Mouse (Mus musculus): ENCODE data around the gene Mia3. TPM values are rescaled to one million over a fixed set of nuclear protein-coding genes. Genes with fewer than 3 reads are reported as not detected.
"Not testable (repeated sequence)": the region's sequence is repeated elsewhere in the genome, so short reads cannot be mapped to it uniquely, and the experiment has no call there.

Mia3 gene
- polyA plus RNA-seq, 1 experiment from 2014 or later, result 114 TPM

DNA sequence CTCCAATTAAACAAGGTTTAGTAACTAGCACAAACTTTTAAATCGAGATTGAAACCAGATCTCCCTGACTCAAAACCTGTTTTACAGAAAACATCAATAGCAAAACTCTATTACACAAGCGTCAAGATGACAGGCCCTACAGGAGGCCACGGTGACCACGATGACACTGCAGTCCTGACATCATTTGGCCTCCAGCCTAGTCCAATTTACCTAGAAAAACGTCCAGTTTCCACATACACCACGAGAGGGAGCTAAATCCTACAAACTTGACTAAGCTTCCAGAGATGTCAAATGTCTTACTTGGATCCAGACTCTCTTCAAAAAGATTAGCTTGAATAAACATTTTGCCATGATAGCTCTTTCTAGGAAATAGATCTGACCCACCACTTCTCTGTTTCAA, 19.5 kb downstream of the Mia3 start:
- H3K27me3 ChIP-seq (ENCODE audit: control insufficient read depth, insufficient read depth, low read length), result no peaks in the 10 kb centered on the region
- WGBS, result 26% methylated on average over 6 of the region's 6 CpGs
- H3K4me2 ChIP-seq (replicated peaks), result no peak overlapping the region
- peaks cover 14% of the 10 kb centered on the region; the same call in 1 of the 2 replicates for H3K4me1 ChIP-seq (replicated peaks; ENCODE audit: control insufficient read depth, insufficient read depth, low read length)
- DNase-seq (ENCODE audit: low spot score), result peak; percentile 86
- no peak overlapping the region for H3K27ac ChIP-seq
- H3K36me3 ChIP-seq (replicated peaks; ENCODE audit: control insufficient read depth, insufficient read depth), result peaks cover 62% of the 10 kb centered on the region
- no peaks in the 10 kb centered on the region for H3K9me3 ChIP-seq (ENCODE audit: control insufficient read depth, low read length)
- no peak for ATAC-seq (ENCODE audit: low FRiP score)
- no peak overlapping the region for H3K9ac ChIP-seq
- H3K4me3 ChIP-seq (replicated peaks; ENCODE audit: low read length), result no peak overlapping the region

DNA sequence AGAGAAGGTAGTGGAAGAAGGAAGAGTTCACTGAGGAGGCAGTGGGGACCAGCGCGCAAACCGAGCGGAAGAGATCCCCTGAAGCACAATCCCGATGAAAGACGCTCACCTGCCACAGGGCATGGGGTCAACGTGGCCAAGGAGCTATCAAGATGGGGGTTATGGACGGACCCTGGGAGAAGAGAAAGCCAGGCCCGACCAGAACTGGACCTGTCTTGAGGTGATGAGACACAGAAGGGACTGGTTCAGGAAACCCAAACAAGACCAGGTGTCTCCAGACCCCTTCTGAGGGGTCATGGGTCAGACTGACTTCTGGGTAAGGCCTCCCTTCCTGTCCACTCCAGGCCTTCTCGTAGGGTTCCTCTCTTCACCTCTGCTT, 23.5 kb downstream of the Mia3 start:
- Histone ChIP-seq H3K27me3 (ENCODE audit: control insufficient read depth, insufficient read depth, low read length) (no peaks in the 10 kb centered on the region), H3K4me1 (replicated peaks; ENCODE audit: control insufficient read depth, insufficient read depth, low read length) (peaks cover 17% of the 10 kb centered on the region; the same call in 1 of the 2 replicates), H3K36me3 (replicated peaks; ENCODE audit: control insufficient read depth, insufficient read depth) (peaks cover 44% of the 10 kb centered on the region), H3K9ac (peak overlapping the region; percentile 96), H3K27ac (peak overlapping the region; percentile 75), H3K9me3 (ENCODE audit: control insufficient read depth, low read length) (no peaks in the 10 kb centered on the region), H3K4me2 (replicated peaks) (peak overlapping the region; percentile 91), H3K4me3 (replicated peaks; ENCODE audit: low read length) (peak overlapping the region; percentile 100)
- no peak; the same call in 1 of the 2 replicates for ATAC-seq (ENCODE audit: low FRiP score)
- 9% methylated on average over 10 of the region's 10 CpGs for WGBS
- DNase-seq (ENCODE audit: low spot score), result no peak

DNA sequence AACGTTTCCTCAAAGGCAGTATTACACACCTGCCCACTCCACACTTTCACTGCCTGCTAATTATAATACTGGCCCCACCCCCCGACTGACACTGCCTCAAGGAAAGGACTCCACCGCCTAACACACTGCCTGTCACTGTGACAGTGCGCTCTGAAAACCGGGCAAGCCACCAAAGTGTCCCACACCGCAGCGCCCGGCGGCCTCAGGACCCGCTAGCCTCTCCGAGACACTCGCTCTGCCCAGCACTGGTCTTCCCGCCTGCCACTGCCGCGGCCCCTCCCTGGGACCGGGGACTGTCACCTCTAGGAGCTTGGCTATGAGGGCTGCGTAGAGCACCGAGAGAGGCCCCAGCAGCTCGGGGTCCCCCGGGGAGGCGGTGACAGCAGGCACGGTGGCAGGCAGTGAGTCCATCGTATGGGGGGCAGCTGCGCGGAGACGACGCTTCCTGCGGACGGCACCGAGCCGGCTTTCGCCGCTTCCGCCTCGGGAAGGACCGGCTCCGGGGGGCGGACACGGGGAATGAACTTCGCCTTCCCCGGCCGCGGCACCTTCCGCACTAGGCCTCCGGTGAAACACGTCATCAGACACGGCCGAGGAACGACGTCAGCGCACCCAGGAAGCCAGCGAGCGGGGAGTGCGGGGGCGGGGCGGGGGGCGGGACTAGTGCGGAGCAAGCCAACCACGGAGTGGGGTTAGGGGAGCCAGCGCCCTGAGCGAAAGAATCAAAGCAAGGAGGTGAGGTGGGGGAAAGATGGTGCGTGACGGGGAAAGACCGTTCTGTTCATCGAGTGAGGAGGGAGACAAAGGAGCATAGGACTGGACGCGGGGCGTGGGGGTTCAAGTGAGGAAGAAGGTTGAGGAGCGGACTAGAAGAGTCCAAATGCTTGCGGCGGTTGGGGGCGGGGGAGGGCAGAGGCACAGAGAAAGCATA, 24.2 kb downstream of the Mia3 start:
- ATAC-seq (ENCODE audit: low FRiP score) (peak; percentile 98), DNase-seq (ENCODE audit: low spot score) (peak; percentile 91)
- Histone ChIP-seq H3K4me3 (replicated peaks; ENCODE audit: low read length) (peak overlapping the region; percentile 100), H3K36me3 (replicated peaks; ENCODE audit: control insufficient read depth, insufficient read depth) (peaks cover 46% of the 10 kb centered on the region), H3K9ac (peak overlapping the region; percentile 96), H3K27me3 (ENCODE audit: control insufficient read depth, insufficient read depth, low read length) (no peaks in the 10 kb centered on the region), H3K4me1 (replicated peaks; ENCODE audit: control insufficient read depth, insufficient read depth, low read length) (peaks cover 17% of the 10 kb centered on the region; the same call in 1 of the 2 replicates), H3K9me3 (ENCODE audit: control insufficient read depth, low read length) (no peaks in the 10 kb centered on the region), H3K27ac (peak overlapping the region; percentile 75), H3K4me2 (replicated peaks) (peak overlapping the region; percentile 91)
- WGBS, result under 1% methylated on average over 72 of the region's 72 CpGs

DNA sequence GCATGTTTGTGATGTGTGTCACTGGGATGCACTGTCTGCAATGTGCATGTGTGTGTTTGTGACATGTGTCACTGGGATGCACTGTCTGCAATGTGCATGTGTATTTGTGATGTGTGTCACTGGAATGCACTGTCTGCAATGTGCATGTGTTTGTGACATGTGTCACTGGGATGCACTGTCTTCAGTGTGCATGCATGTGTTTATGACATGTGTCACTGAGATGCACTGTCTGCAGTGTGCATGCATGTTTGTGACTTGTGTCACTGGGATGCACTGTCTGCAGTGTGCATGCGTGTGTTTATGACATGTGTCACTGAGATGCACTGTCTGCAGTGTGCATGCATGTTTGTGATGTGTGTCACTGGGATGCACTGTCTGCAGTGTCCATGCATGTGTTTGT, 26.5 kb downstream of the Mia3 start:
- H3K27me3 ChIP-seq (ENCODE audit: control insufficient read depth, insufficient read depth, low read length); H3K27ac ChIP-seq; H3K4me2 ChIP-seq (replicated peaks); ATAC-seq (ENCODE audit: low FRiP score); H3K4me3 ChIP-seq (replicated peaks; ENCODE audit: low read length); H3K9ac ChIP-seq; H3K9me3 ChIP-seq (ENCODE audit: control insufficient read depth, low read length); DNase-seq (ENCODE audit: low spot score): not testable (repeated sequence)
- Histone ChIP-seq H3K4me1 (replicated peaks; ENCODE audit: control insufficient read depth, insufficient read depth, low read length) (peaks cover 17% of the 10 kb centered on the region; the same call in 1 of the 2 replicates), H3K36me3 (replicated peaks; ENCODE audit: control insufficient read depth, insufficient read depth) (peaks cover 51% of the 10 kb centered on the region)
- 100% methylated on average over 1 of the region's 1 CpGs for WGBS

DNA sequence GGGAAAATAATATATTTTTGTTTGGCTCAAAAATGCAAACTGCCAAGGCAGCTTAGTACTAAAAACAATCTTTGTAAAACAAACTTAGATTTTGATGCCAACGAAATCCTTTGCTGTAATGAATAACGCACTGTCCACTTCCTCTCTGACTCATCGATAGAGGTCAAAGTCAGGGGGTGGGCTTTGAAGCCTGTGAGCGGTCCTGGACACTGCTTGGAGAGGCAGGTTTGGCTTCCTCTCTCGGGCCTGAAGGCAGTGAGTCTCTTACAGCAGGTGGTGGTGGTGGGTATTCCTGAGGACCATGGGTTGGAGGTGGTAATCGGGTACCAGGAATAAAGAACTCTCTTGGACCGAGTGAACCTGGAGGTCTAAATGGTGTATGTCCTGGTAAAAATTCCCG, 42.2 kb downstream of the Mia3 start:
- Histone ChIP-seq H3K4me2 (replicated peaks) (no peak overlapping the region), H3K36me3 (replicated peaks; ENCODE audit: control insufficient read depth, insufficient read depth) (peaks cover 95% of the 10 kb centered on the region), H3K27me3 (ENCODE audit: control insufficient read depth, insufficient read depth, low read length) (no peaks in the 10 kb centered on the region), H3K9ac (no peak overlapping the region), H3K4me1 (replicated peaks; ENCODE audit: control insufficient read depth, insufficient read depth, low read length) (no peaks in the 10 kb centered on the region), H3K27ac (no peak overlapping the region), H3K4me3 (replicated peaks; ENCODE audit: low read length) (no peak overlapping the region), H3K9me3 (ENCODE audit: control insufficient read depth, low read length) (0 out of 2 replicates have a peak, but pooled peaks cover 4% of the 10 kb centered on the region)
- no peak for ATAC-seq (ENCODE audit: low FRiP score)
- no peak for DNase-seq (ENCODE audit: low spot score)
- WGBS, result 95% methylated on average over 8 of the region's 8 CpGs

DNA sequence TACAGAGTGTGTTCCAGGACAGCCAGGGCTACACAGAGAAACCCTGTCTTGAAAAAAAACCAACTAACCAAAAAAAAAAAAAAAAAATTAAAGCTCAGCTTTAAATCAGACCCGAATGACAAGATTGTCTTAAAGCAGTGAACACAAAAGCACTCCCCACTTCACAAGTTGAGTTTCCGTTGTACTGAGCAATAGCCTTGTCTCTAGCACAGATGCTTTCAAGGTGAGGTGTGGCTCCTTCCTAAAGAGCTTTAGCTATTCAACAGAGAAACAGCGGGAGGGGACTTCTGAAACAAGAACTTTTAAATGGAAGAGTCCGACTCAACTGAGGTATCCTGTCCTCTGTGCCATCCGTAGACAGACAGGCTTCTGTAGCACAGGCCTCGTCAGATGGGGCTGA, 44.9 kb downstream of the Mia3 start:
- DNase-seq (ENCODE audit: low spot score) (no peak), ATAC-seq (ENCODE audit: low FRiP score) (no peak)
- no peak overlapping the region for H3K27ac ChIP-seq
- H3K36me3 ChIP-seq (replicated peaks; ENCODE audit: control insufficient read depth, insufficient read depth), result peaks cover 91% of the 10 kb centered on the region
- no peak overlapping the region for H3K4me2 ChIP-seq (replicated peaks)
- 98% methylated on average over 6 of the region's 6 CpGs for WGBS
- 0 out of 2 replicates have a peak, but pooled peaks cover 4% of the 10 kb centered on the region for H3K9me3 ChIP-seq (ENCODE audit: control insufficient read depth, low read length)
- H3K9ac ChIP-seq, result no peak overlapping the region
- H3K4me1 ChIP-seq (replicated peaks; ENCODE audit: control insufficient read depth, insufficient read depth, low read length), result no peaks in the 10 kb centered on the region
- H3K27me3 ChIP-seq (ENCODE audit: control insufficient read depth, insufficient read depth, low read length), result no peaks in the 10 kb centered on the region
- H3K4me3 ChIP-seq (replicated peaks; ENCODE audit: low read length), result no peak overlapping the region

DNA sequence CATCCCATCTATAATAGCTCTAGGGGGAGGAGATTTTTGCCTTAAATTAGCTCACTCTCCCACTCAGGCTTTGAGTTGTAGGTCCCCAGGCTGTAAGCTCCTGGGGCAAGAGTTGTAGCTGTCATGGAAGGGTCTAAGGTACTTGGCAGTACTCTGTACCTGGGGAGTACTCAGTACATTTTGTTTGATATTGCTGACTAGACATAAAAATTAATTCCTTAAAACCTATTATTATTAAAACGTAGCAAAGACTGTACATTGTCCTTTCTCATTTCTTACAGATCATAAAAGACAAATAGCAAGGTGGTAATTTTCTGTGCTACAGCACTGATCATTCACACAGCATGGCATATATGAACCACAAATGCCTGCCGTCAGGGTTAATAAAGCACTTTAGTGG, 45.4 kb downstream of the Mia3 start:
- no peak overlapping the region for H3K4me2 ChIP-seq (replicated peaks)
- peaks cover 91% of the 10 kb centered on the region for H3K36me3 ChIP-seq (replicated peaks; ENCODE audit: control insufficient read depth, insufficient read depth)
- 100% methylated on average over 2 of the region's 2 CpGs for WGBS
- 0 out of 2 replicates have a peak, but pooled peaks cover 4% of the 10 kb centered on the region for H3K9me3 ChIP-seq (ENCODE audit: control insufficient read depth, low read length)
- ATAC-seq (ENCODE audit: low FRiP score) (no peak), DNase-seq (ENCODE audit: low spot score) (no peak)
- H3K4me3 ChIP-seq (replicated peaks; ENCODE audit: low read length), result no peak overlapping the region
- H3K27ac ChIP-seq, result no peak overlapping the region
- H3K9ac ChIP-seq, result no peak overlapping the region
- H3K4me1 ChIP-seq (replicated peaks; ENCODE audit: control insufficient read depth, insufficient read depth, low read length), result no peaks in the 10 kb centered on the region
- no peaks in the 10 kb centered on the region for H3K27me3 ChIP-seq (ENCODE audit: control insufficient read depth, insufficient read depth, low read length)

DNA sequence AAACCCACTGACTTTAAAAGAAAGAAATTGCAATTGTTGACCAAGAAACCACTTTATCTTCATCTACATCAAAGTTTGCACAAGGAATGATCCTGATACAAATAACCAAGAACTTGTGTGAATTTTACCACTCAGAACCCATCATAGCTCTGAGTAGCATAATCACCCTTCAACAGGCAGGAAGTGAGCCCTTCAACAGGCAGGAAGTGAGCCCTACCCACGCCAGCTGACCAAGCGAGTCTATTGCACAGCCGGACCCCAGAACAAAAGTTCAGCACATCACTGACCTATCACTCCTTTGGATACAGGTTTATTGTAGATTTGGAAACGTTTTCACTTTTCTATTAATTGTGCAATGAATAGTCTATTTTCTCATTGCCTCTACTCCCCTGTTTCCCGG, 46.9 kb downstream of the Mia3 start:
- not testable (repeated sequence) for H3K4me3 ChIP-seq (replicated peaks; ENCODE audit: low read length); H3K4me2 ChIP-seq (replicated peaks); ATAC-seq (ENCODE audit: low FRiP score); H3K9me3 ChIP-seq (ENCODE audit: control insufficient read depth, low read length); H3K27me3 ChIP-seq (ENCODE audit: control insufficient read depth, insufficient read depth, low read length); H3K27ac ChIP-seq; DNase-seq (ENCODE audit: low spot score); H3K9ac ChIP-seq; H3K4me1 ChIP-seq (replicated peaks; ENCODE audit: control insufficient read depth, insufficient read depth, low read length)
- peaks cover 87% of the 10 kb centered on the region for H3K36me3 ChIP-seq (replicated peaks; ENCODE audit: control insufficient read depth, insufficient read depth)
- WGBS, result 94% methylated on average over 5 of the region's 5 CpGs

DNA sequence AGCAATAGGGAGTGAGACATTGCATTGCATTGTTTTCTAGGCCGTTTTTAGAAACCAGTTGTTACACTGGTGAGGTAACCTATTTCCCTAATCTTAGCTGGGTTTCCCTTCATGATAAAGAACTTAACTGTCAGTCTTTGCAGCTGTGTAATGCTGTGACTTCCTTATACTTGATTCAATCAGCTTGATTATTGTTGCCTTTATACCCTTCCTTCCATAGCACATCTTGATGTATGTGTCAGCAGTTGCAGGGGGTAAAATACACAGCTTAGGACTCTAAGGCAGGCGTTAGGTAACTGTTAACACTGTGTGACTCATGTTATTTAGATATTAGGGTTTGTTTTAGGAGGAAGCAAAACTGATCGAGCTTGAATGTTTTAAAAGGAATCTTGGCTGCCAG, 48.6 kb downstream of the Mia3 start:
- Histone ChIP-seq H3K4me3 (replicated peaks; ENCODE audit: low read length) (no peak overlapping the region), H3K9ac (no peak overlapping the region), H3K9me3 (ENCODE audit: control insufficient read depth, low read length) (0 out of 2 replicates have a peak, but pooled peaks cover 4% of the 10 kb centered on the region), H3K4me1 (replicated peaks; ENCODE audit: control insufficient read depth, insufficient read depth, low read length) (no peaks in the 10 kb centered on the region), H3K27me3 (ENCODE audit: control insufficient read depth, insufficient read depth, low read length) (no peaks in the 10 kb centered on the region), H3K36me3 (replicated peaks; ENCODE audit: control insufficient read depth, insufficient read depth) (peaks cover 88% of the 10 kb centered on the region), H3K27ac (no peak overlapping the region), H3K4me2 (replicated peaks) (no peak overlapping the region)
- ATAC-seq (ENCODE audit: low FRiP score) (no peak), DNase-seq (ENCODE audit: low spot score) (no peak)
- 89% methylated on average over 3 of the region's 3 CpGs for WGBS

Data from hindbrain, embryonic 14.5 days (tissue).